In genomic region chr9:75632111-75632510, GRCm38 (mm10) we compare ENCODE assay signal across 12 mouse cellular contexts. TPM values are rescaled to one million over a fixed set of nuclear protein-coding genes. Genes with fewer than 3 reads are reported as not detected.
A peak's percentile ranks its signal among the peaks of the same experiment; 100 is the strongest.
DNase-seq lines count a peak whose midpoint lies in the region; ATAC-seq and TF ChIP-seq lines count a peak whose summit lies in the region.
"Had no signal": no experiment of that assay in that cellular context is flagged by ENCODE, and none has a peak within 500 bp of the region (broad histone marks: within the 10 kb centered on the region; RNA-seq: fewer than 3 reads in every experiment).

No protein-coding gene starts in this region.

- no peak overlapping the region for H3K9ac ChIP-seq in forebrain, embryonic 14.5 days (ENCODE audit: low read length)
- no peak overlapping the region for H3K9ac ChIP-seq in limb, embryonic 12.5 days (replicated peaks)
- H3K9ac ChIP-seq in embryonic facial prominence, embryonic 11.5 days (replicated peaks; ENCODE audit: low read length): no peak overlapping the region
- H3K9ac ChIP-seq: liver, embryonic 14.5 days had no signal

- H3K4me1 ChIP-seq in forebrain, embryonic 14.5 days (ENCODE audit: control insufficient read depth, insufficient read depth, low read length): no peaks in the 10 kb centered on the region
- peaks cover 9% of the 10 kb centered on the region for H3K4me1 ChIP-seq in forebrain, embryonic 10.5 days
- H3K4me1 ChIP-seq in limb, embryonic 12.5 days (replicated peaks): peaks cover 4% of the 10 kb centered on the region; the same call in 1 of the 2 replicates
- 0 out of 2 replicates have a peak, but pooled peaks cover 4% of the 10 kb centered on the region for H3K4me1 ChIP-seq in limb, embryonic 10.5 days
- no peaks in the 10 kb centered on the region; the same call in 1 of the 2 replicates for H3K4me1 ChIP-seq in embryonic facial prominence, embryonic 11.5 days (ENCODE audit: control insufficient read depth, insufficient read depth, low read length)

- WGBS in forebrain, embryonic 14.5 days: 60% methylated on average over 10 of the region's 10 CpGs
- 58% methylated on average over 10 of the region's 10 CpGs for WGBS in forebrain, embryonic 10.5 days
- 50% methylated on average over 10 of the region's 10 CpGs for WGBS in limb, embryonic 12.5 days
- 69% methylated on average over 10 of the region's 10 CpGs for WGBS in limb, embryonic 10.5 days
- WGBS in embryonic facial prominence, embryonic 11.5 days: 33% methylated on average over 10 of the region's 10 CpGs

- no peak for TF ChIP-seq CTCF in brain, embryonic 14.5 days (IDR thresholded peaks at IDR 0.05; ENCODE audit: borderline replicate concordance, extremely low read depth, insufficient read depth, insufficient read length)

- peak; percentile 13 for DNase-seq in forebrain, embryonic 14.5 days (ENCODE audit: low spot score)
- no peak for DNase-seq in forebrain, embryonic 10.5 days (ENCODE audit: extremely low spot score, low spot score)
- no peak for DNase-seq in limb, embryonic 10.5 days (ENCODE audit: low spot score)
- DNase-seq in brain, embryonic 14.5 days (ENCODE audit: low read depth): peak; percentile 45
- peak; percentile 34 for DNase-seq in embryonic facial prominence, embryonic 11.5 days (ENCODE audit: low spot score)
- DNase-seq in thymus, postnatal 36 days: no peak
- DNase-seq in thymus, postnatal 25 days: no peak
- DNase-seq: adrenal gland, adult 8-10 months; kidney, adult 9 months had no signal

- H3K4me2 ChIP-seq in forebrain, embryonic 14.5 days (ENCODE audit: low read length): no peak overlapping the region
- no peak overlapping the region for H3K4me2 ChIP-seq in limb, embryonic 12.5 days
- H3K4me2 ChIP-seq in embryonic facial prominence, embryonic 11.5 days (ENCODE audit: low read depth, low read length): no peak overlapping the region

- no peaks in the 10 kb centered on the region for H3K9me3 ChIP-seq in forebrain, embryonic 14.5 days (replicated peaks; ENCODE audit: control insufficient read depth, low read length)
- no peaks in the 10 kb centered on the region for H3K9me3 ChIP-seq in forebrain, embryonic 10.5 days
- H3K9me3 ChIP-seq in limb, embryonic 12.5 days: no peaks in the 10 kb centered on the region
- no peaks in the 10 kb centered on the region for H3K9me3 ChIP-seq in limb, embryonic 10.5 days (replicated peaks)
- H3K9me3 ChIP-seq in embryonic facial prominence, embryonic 11.5 days (replicated peaks; ENCODE audit: control insufficient read depth, low read length): no peaks in the 10 kb centered on the region

- 0 out of 2 replicates have a peak, but pooled peaks cover 1% of the 10 kb centered on the region for H3K36me3 ChIP-seq in forebrain, embryonic 14.5 days (ENCODE audit: control insufficient read depth, insufficient read depth, low read length)
- H3K36me3 ChIP-seq in forebrain, embryonic 10.5 days (replicated peaks): no peaks in the 10 kb centered on the region
- H3K36me3 ChIP-seq in limb, embryonic 12.5 days: peaks cover 2% of the 10 kb centered on the region
- no peaks in the 10 kb centered on the region for H3K36me3 ChIP-seq in limb, embryonic 10.5 days
- H3K36me3 ChIP-seq in embryonic facial prominence, embryonic 11.5 days (replicated peaks; ENCODE audit: control insufficient read depth, insufficient read depth, low read depth, low read length): no peaks in the 10 kb centered on the region

- TF ChIP-seq POLR2A in brain, embryonic 14.5 days (IDR thresholded peaks at IDR 0.05; ENCODE audit: borderline replicate concordance, extremely low read depth, insufficient read depth, insufficient read length, poor library complexity, severe bottlenecking): no peak

- H3K27me3 ChIP-seq in forebrain, embryonic 14.5 days (replicated peaks; ENCODE audit: control insufficient read depth, insufficient read depth, low read length): no peaks in the 10 kb centered on the region
- H3K27me3 ChIP-seq in forebrain, embryonic 10.5 days (ENCODE audit: poor library complexity, severe bottlenecking): no peaks in the 10 kb centered on the region
- no peaks in the 10 kb centered on the region for H3K27me3 ChIP-seq in limb, embryonic 12.5 days
- H3K27me3 ChIP-seq in limb, embryonic 10.5 days (ENCODE audit: low read depth, poor library complexity, severe bottlenecking): no peaks in the 10 kb centered on the region
- H3K27me3 ChIP-seq in embryonic facial prominence, embryonic 11.5 days (ENCODE audit: control insufficient read depth, insufficient read depth, low read length): no peaks in the 10 kb centered on the region
- H3K27me3 ChIP-seq: Patski had no signal

- H3K4me3 ChIP-seq in forebrain, embryonic 14.5 days (ENCODE audit: low read depth, low read length): no peak overlapping the region
- no peak overlapping the region for H3K4me3 ChIP-seq in forebrain, embryonic 10.5 days
- no peak overlapping the region for H3K4me3 ChIP-seq in limb, embryonic 12.5 days (replicated peaks)
- no peak overlapping the region for H3K4me3 ChIP-seq in limb, embryonic 10.5 days
- H3K4me3 ChIP-seq in embryonic facial prominence, embryonic 11.5 days (ENCODE audit: low read depth, low read length): no peak overlapping the region

- no peak for ATAC-seq in forebrain, embryonic 14.5 days
- ATAC-seq in limb, embryonic 12.5 days (ENCODE audit: insufficient number of reproducible peaks, insufficient read depth, low FRiP score, low TSS enrichment, low read depth): no peak
- peak; percentile 71; the same call in 1 of the 2 replicates for ATAC-seq in embryonic facial prominence, embryonic 11.5 days (replicated peaks; ENCODE audit: insufficient number of reproducible peaks, low FRiP score, low TSS enrichment, low read depth)
- ATAC-seq: Patski had no signal

- H3K27ac ChIP-seq in forebrain, embryonic 14.5 days (ENCODE audit: low read depth, low read length): no peak overlapping the region
- H3K27ac ChIP-seq in forebrain, embryonic 10.5 days: no peak overlapping the region
- 0 out of 2 replicates have a peak overlapping the region, but pooled peaks have one; percentile 30 for H3K27ac ChIP-seq in limb, embryonic 12.5 days
- no peak overlapping the region for H3K27ac ChIP-seq in limb, embryonic 10.5 days
- no peak overlapping the region for H3K27ac ChIP-seq in embryonic facial prominence, embryonic 11.5 days (replicated peaks; ENCODE audit: low read depth, low read length)
- H3K27ac ChIP-seq: liver, embryonic 14.5 days had no signal

RNA-seq across cellular contexts. Expression of gene Lysmd2, which starts 6.6 kb away (rescaled TPM):
- 26.0 and 34.1 TPM in 2 replicates for polyA plus RNA-seq in forebrain, embryonic 14.5 days (2014; fragmentation: Nextera tagmentation; extraction: Ambion mirVana)
- polyA plus RNA-seq in forebrain, embryonic 10.5 days (2016; fragmentation: Nextera tagmentation; extraction: Ambion mirVana): 8.9 and 11.4 TPM in 2 replicates
- 22.0 and 25.8 TPM in 2 replicates for polyA plus RNA-seq in limb, embryonic 12.5 days (2016; fragmentation: Nextera tagmentation; extraction: Ambion mirVana)
- polyA plus RNA-seq in limb, embryonic 10.5 days (2016; fragmentation: Nextera tagmentation; extraction: Ambion mirVana): 13.6 and 14.9 TPM in 2 replicates
- 19.5 and 22.2 TPM in 2 replicates for polyA plus RNA-seq in brain, embryonic 14.5 days (2012; rRNA removed)
- polyA plus RNA-seq in embryonic facial prominence, embryonic 11.5 days (2014; fragmentation: Nextera tagmentation; extraction: Ambion mirVana): 21.2 and 21.7 TPM in 2 replicates

RNA-seq across cellular contexts. Expression of gene Tmod2, which starts 21.0 kb away (rescaled TPM):
- polyA plus RNA-seq in forebrain, embryonic 14.5 days (2014; fragmentation: Nextera tagmentation; extraction: Ambion mirVana): 127 and 193 TPM in 2 replicates
- polyA plus RNA-seq in forebrain, embryonic 10.5 days (2016; fragmentation: Nextera tagmentation; extraction: Ambion mirVana): 39.9 and 41.1 TPM in 2 replicates
- polyA plus RNA-seq in limb, embryonic 12.5 days (2016; fragmentation: Nextera tagmentation; extraction: Ambion mirVana): 26.7 and 27.3 TPM in 2 replicates
- polyA plus RNA-seq in limb, embryonic 10.5 days (2016; fragmentation: Nextera tagmentation; extraction: Ambion mirVana): 21.1 and 21.6 TPM in 2 replicates
- 51.1 and 74.5 TPM in 2 replicates for polyA plus RNA-seq in brain, embryonic 14.5 days (2012; rRNA removed)
- polyA plus RNA-seq in embryonic facial prominence, embryonic 11.5 days (2014; fragmentation: Nextera tagmentation; extraction: Ambion mirVana): 36.2 and 38.2 TPM in 2 replicates

RNA-seq across cellular contexts. Expression of gene Scg3, which starts 51.7 kb away (rescaled TPM):
- polyA plus RNA-seq in forebrain, embryonic 14.5 days (2014; fragmentation: Nextera tagmentation; extraction: Ambion mirVana): 84.2 and 101 TPM in 2 replicates
- 12.7 and 15.1 TPM in 2 replicates for polyA plus RNA-seq in forebrain, embryonic 10.5 days (2016; fragmentation: Nextera tagmentation; extraction: Ambion mirVana)
- polyA plus RNA-seq in limb, embryonic 12.5 days (2016; fragmentation: Nextera tagmentation; extraction: Ambion mirVana): 0.13 and 0.78 TPM in 2 replicates
- polyA plus RNA-seq in limb, embryonic 10.5 days (2016; fragmentation: Nextera tagmentation; extraction: Ambion mirVana): 0.06 TPM in 1 of 2 replicates, not detected in the other
- polyA plus RNA-seq in brain, embryonic 14.5 days (2012; rRNA removed): 74.6 and 96.1 TPM in 2 replicates
- polyA plus RNA-seq in embryonic facial prominence, embryonic 11.5 days (2014; fragmentation: Nextera tagmentation; extraction: Ambion mirVana): 11.1 and 15.3 TPM in 2 replicates
- polyA plus RNA-seq: Patski had no signal

Comparison
In these comparisons a context has a peak if more than half of its experiments do, and no peak if none do; other contexts are left out.
1. DNase-seq: peak in forebrain, embryonic 14.5 days (single experiment), brain, embryonic 14.5 days (single experiment) and embryonic facial prominence, embryonic 11.5 days (single experiment); none in forebrain, embryonic 10.5 days (single experiment), limb, embryonic 10.5 days (single experiment), thymus, postnatal 36 days (0 of 2) and thymus, postnatal 25 days (single experiment).